In genomic region chr5:19907983-19908705, GRCm38 (mm10) we compare ENCODE assay signal across 8 mouse cellular contexts.
A peak's percentile ranks its signal among the peaks of the same experiment; 100 is the strongest.
DNase-seq lines count a peak whose midpoint lies in the region; ATAC-seq and TF ChIP-seq lines count a peak whose summit lies in the region.

No protein-coding gene starts in this region.

- H3K4me2 ChIP-seq in embryonic facial prominence, embryonic 11.5 days (ENCODE audit: low read depth, low read length) = peak overlapping the region; percentile 72
- H3K4me2 ChIP-seq in hindbrain, postnatal 0 days (ENCODE audit: low read depth, low read length) = peak overlapping the region; percentile 61
- H3K4me2 ChIP-seq in liver, postnatal 0 days (ENCODE audit: low read depth, low read length) = peak overlapping the region; percentile 22; the same call in 1 of the 2 replicates
- H3K4me2 ChIP-seq in stomach, embryonic 15.5 days = peak overlapping the region; percentile 60

- WGBS in embryonic facial prominence, embryonic 11.5 days = 4% methylated on average over 16 of the region's 16 CpGs
- WGBS in hindbrain, postnatal 0 days = 1% methylated on average over 16 of the region's 16 CpGs
- WGBS in liver, postnatal 0 days (ENCODE audit: insufficient replicate concordance) = 5% methylated on average over 16 of the region's 16 CpGs
- 4% methylated on average over 16 of the region's 16 CpGs for WGBS in stomach, embryonic 15.5 days

- peak overlapping the region; percentile 55 for H3K4me3 ChIP-seq in left cerebral cortex, adult 2 months
- H3K4me3 ChIP-seq in embryonic facial prominence, embryonic 11.5 days (ENCODE audit: low read depth, low read length) = peak overlapping the region; percentile 41
- peak overlapping the region; percentile 61 for H3K4me3 ChIP-seq in hindbrain, postnatal 0 days (ENCODE audit: low read length)
- H3K4me3 ChIP-seq in liver, postnatal 0 days (ENCODE audit: low read depth, low read length) = no peak overlapping the region
- H3K4me3 ChIP-seq in stomach, embryonic 15.5 days (replicated peaks) = peak overlapping the region; percentile 31

- H3K36me3 ChIP-seq in embryonic facial prominence, embryonic 11.5 days (replicated peaks; ENCODE audit: control insufficient read depth, insufficient read depth, low read depth, low read length) = no peaks in the 10 kb centered on the region
- no peaks in the 10 kb centered on the region for H3K36me3 ChIP-seq in hindbrain, postnatal 0 days (ENCODE audit: insufficient read depth, low read length)
- H3K36me3 ChIP-seq in liver, postnatal 0 days (replicated peaks; ENCODE audit: insufficient read depth, low read length) = no peaks in the 10 kb centered on the region
- H3K36me3 ChIP-seq in stomach, embryonic 15.5 days = no peaks in the 10 kb centered on the region

- peak overlapping the region; percentile 58 for H3K9ac ChIP-seq in embryonic facial prominence, embryonic 11.5 days (replicated peaks; ENCODE audit: low read length)
- H3K9ac ChIP-seq in hindbrain, postnatal 0 days (replicated peaks; ENCODE audit: low read length) = peak overlapping the region; percentile 63
- no peak overlapping the region for H3K9ac ChIP-seq in liver, postnatal 0 days (replicated peaks)
- H3K9ac ChIP-seq in stomach, embryonic 15.5 days = no peak overlapping the region; the same call in 1 of the 2 replicates

- no peak; the same call in 1 of the 2 replicates for ATAC-seq in embryonic facial prominence, embryonic 11.5 days (replicated peaks; ENCODE audit: insufficient number of reproducible peaks, low FRiP score, low TSS enrichment, low read depth)
- peak; percentile 68; the same call in 1 of the 2 replicates for ATAC-seq in hindbrain, postnatal 0 days
- ATAC-seq in liver, postnatal 0 days = no peak
- no peak for ATAC-seq in stomach, embryonic 15.5 days (ENCODE audit: insufficient read depth, low FRiP score, low read depth)

- H3K9me3 ChIP-seq in embryonic facial prominence, embryonic 11.5 days (replicated peaks; ENCODE audit: control insufficient read depth, low read length) = no peaks in the 10 kb centered on the region
- no peaks in the 10 kb centered on the region for H3K9me3 ChIP-seq in hindbrain, postnatal 0 days (ENCODE audit: low read length)
- no peaks in the 10 kb centered on the region for H3K9me3 ChIP-seq in liver, postnatal 0 days (ENCODE audit: low read length)
- H3K9me3 ChIP-seq in stomach, embryonic 15.5 days = no peaks in the 10 kb centered on the region

- peak; percentile 22 to 49 for DNase-seq in left cerebral cortex, adult 2 months (ENCODE audit: extremely low spot score in 1 of 2, low spot score in 2 of 2)
- DNase-seq in left cerebral cortex, postnatal 10 days (ENCODE audit: extremely low spot score in 1 of 2, low spot score in 2 of 2) = no peak
- peak; percentile 51 for DNase-seq in embryonic facial prominence, embryonic 11.5 days (ENCODE audit: low spot score)
- DNase-seq in hindbrain, postnatal 0 days (ENCODE audit: low spot score) = peak; percentile 57
- no peak for DNase-seq in liver, postnatal 0 days
- DNase-seq in gastrocnemius, postnatal 36 days = no peak
- no peak for DNase-seq in thymus, postnatal 36 days

- intact Hi-C loops in left cerebral cortex, adult 2 months (cut with DNase I) = loop anchor here (2.0 to 10.0 kb wide), 5 partner anchors 163 to 797 kb away; no protein-coding TSS in a partner anchor
- intact Hi-C loops in left cerebral cortex, postnatal 10 days (cut with DNase I) = loop anchor here (2.0 to 10.0 kb wide), 2 partner anchors 161 to 363 kb away; no protein-coding TSS in a partner anchor
- intact Hi-C loops in gastrocnemius, postnatal 36 days (cut with DNase I) = no loop called here

- H3K27ac ChIP-seq in left cerebral cortex, adult 2 months = peak overlapping the region; percentile 96
- no peak overlapping the region for H3K27ac ChIP-seq in embryonic facial prominence, embryonic 11.5 days (replicated peaks; ENCODE audit: low read depth, low read length)
- H3K27ac ChIP-seq in hindbrain, postnatal 0 days = peak overlapping the region; percentile 73
- H3K27ac ChIP-seq in liver, postnatal 0 days (ENCODE audit: low read depth) = no peak overlapping the region
- no peak overlapping the region for H3K27ac ChIP-seq in stomach, embryonic 15.5 days

- H3K27me3 ChIP-seq in embryonic facial prominence, embryonic 11.5 days (ENCODE audit: control insufficient read depth, insufficient read depth, low read length) = no peaks in the 10 kb centered on the region
- no peaks in the 10 kb centered on the region for H3K27me3 ChIP-seq in hindbrain, postnatal 0 days (ENCODE audit: insufficient read depth, low read length)
- H3K27me3 ChIP-seq in liver, postnatal 0 days (ENCODE audit: insufficient read depth, low read length) = peaks cover 7% of the 10 kb centered on the region
- H3K27me3 ChIP-seq in stomach, embryonic 15.5 days (replicated peaks) = no peaks in the 10 kb centered on the region

- TF ChIP-seq EP300 in liver, postnatal 0 days (IDR thresholded peaks at IDR 0.05; ENCODE audit: low read depth) = no peak

- no peak for TF ChIP-seq CTCF in left cerebral cortex, adult 2 months (IDR thresholded peaks at IDR 0.05)
- no peak for TF ChIP-seq CTCF in hindbrain, postnatal 0 days (IDR thresholded peaks at IDR 0.05; ENCODE audit: low read depth)
- no peak for TF ChIP-seq CTCF in liver, postnatal 0 days (IDR thresholded peaks at IDR 0.05; ENCODE audit: low read depth)

- H3K4me1 ChIP-seq in embryonic facial prominence, embryonic 11.5 days (ENCODE audit: control insufficient read depth, insufficient read depth, low read length) = no peaks in the 10 kb centered on the region
- no peaks in the 10 kb centered on the region for H3K4me1 ChIP-seq in hindbrain, postnatal 0 days (ENCODE audit: insufficient read depth, low read length)
- no peaks in the 10 kb centered on the region; the same call in 1 of the 2 replicates for H3K4me1 ChIP-seq in liver, postnatal 0 days (ENCODE audit: insufficient read depth)
- H3K4me1 ChIP-seq in stomach, embryonic 15.5 days = 0 out of 2 replicates have a peak, but pooled peaks cover 6% of the 10 kb centered on the region

Comparison
In these comparisons a context has a peak if more than half of its experiments do, and no peak if none do; other contexts are left out.
1. DNase-seq: peak in left cerebral cortex, adult 2 months (2 of 2), embryonic facial prominence, embryonic 11.5 days (single experiment) and hindbrain, postnatal 0 days (single experiment); none in left cerebral cortex, postnatal 10 days (0 of 2), liver, postnatal 0 days (single experiment), gastrocnemius, postnatal 36 days (0 of 2) and thymus, postnatal 36 days (0 of 2).
2. H3K27ac ChIP-seq: peak in left cerebral cortex, adult 2 months (single experiment) and hindbrain, postnatal 0 days (single experiment); none in embryonic facial prominence, embryonic 11.5 days (single experiment), liver, postnatal 0 days (single experiment) and stomach, embryonic 15.5 days (single experiment).
3. H3K4me2 ChIP-seq: peak in every context shown above with its lines; median percentile 72 in embryonic facial prominence, embryonic 11.5 days; 61 in hindbrain, postnatal 0 days; 60 in stomach, embryonic 15.5 days; 22 in liver, postnatal 0 days.
4. H3K9ac ChIP-seq: peak in embryonic facial prominence, embryonic 11.5 days (single experiment) and hindbrain, postnatal 0 days (single experiment); none in liver, postnatal 0 days (single experiment) and stomach, embryonic 15.5 days (single experiment).